Mouse (Mus musculus): ENCODE data around the gene Scn5a.

DNA sequence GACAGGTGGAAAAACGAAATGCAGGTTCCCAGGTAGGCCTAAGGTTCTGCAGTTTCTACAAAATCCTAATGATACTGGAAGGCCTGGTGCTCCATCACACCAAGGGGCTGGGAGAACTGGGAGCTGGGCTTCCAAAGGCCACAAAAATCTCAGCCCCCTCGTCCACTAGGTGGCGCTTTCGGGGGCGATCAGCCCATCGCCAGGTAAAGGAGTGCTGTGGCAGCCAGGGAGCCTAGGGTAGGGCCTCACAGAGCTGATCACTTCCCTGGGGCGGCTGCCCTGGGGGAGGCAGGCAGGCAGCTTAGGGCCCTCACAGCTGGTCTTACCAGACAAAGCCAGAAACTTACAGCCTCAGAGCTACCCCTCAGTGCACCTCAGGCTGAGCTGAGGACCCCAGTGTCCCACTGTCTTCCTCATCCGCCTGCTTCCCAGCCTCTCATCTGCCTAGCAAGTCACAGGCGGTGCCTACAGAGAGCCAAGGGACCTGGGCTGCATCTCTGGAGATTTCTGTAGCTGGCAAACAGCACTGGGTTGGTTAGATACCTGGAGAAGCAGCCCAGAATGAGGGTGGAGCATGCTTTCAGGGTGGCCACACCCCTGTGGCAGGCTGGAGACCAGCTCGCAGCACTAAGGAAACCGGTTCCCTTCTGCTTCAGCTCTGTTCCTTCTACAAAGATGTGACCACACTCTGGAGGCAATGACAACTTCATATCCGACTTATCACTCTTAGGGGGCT lies 20.5 kb downstream of the Scn5a start:
- TF ChIP-seq POLR2A (IDR thresholded peaks at IDR 0.05; ENCODE audit: insufficient read depth, low read depth, low read length), result no peak
- peak; percentile 76 for TF ChIP-seq CTCF (IDR thresholded peaks at IDR 0.05)
- no peak for TF ChIP-seq EP300 (IDR thresholded peaks at IDR 0.05; ENCODE audit: insufficient read depth, low read depth, low read length)
